ENCODE assay signal across 23 mouse cellular contexts in genomic region chr12:12800120-12800519, GRCm38 (mm10).
"Had no signal": no experiment of that assay in that cellular context is flagged by ENCODE, and none has a peak within 500 bp of the region (broad histone marks: within the 10 kb centered on the region; RNA-seq: fewer than 3 reads in every experiment).

No protein-coding gene starts in this region.

- ATAC-seq: hindbrain, postnatal 0 days; inflammation-experienced regulatory T-cells, adult 6 months; midbrain, embryonic 13.5 days; midbrain, embryonic 16.5 days had no signal

- H3K9me3 ChIP-seq: lung, embryonic 15.5 days; midbrain, embryonic 13.5 days; stomach, embryonic 15.5 days had no signal

- H3K4me2 ChIP-seq: liver, embryonic 11.5 days; lung, embryonic 15.5 days; midbrain, embryonic 13.5 days; stomach, embryonic 15.5 days had no signal

- H3K36me3 ChIP-seq: lung, embryonic 15.5 days; midbrain, embryonic 13.5 days; stomach, embryonic 15.5 days had no signal

- H3K4me3 ChIP-seq: layer of hippocampus, adult 2 months; lung, embryonic 15.5 days; midbrain, embryonic 13.5 days; stomach, embryonic 15.5 days had no signal

- DNase-seq: kidney, adult 18-20 months; kidney, adult 9 months; kidney, postnatal 14 days; kidney, postnatal 4 days; layer of hippocampus, adult 9-11 months; lung, adult 18-20 months; lung, postnatal 10 days; lung, postnatal 36 days; right cerebral cortex, adult 18-20 months; right cerebral cortex, postnatal 14 days; right cerebral cortex, postnatal 4 days; spleen, adult 18-20 months; thymus, adult 18-20 months; thymus, postnatal 14 days had no signal

- H3K27ac ChIP-seq: hindbrain, postnatal 0 days; layer of hippocampus, adult 2 months; liver, embryonic 14.5 days; lung, embryonic 15.5 days; midbrain, embryonic 13.5 days; stomach, embryonic 15.5 days had no signal

- H3K27me3 ChIP-seq: lung, embryonic 15.5 days; stomach, embryonic 15.5 days had no signal

- H3K9ac ChIP-seq: liver, embryonic 14.5 days; lung, embryonic 15.5 days; midbrain, embryonic 13.5 days; stomach, embryonic 15.5 days had no signal
